Mouse (Mus musculus) left cerebral cortex, postnatal 10 days (tissue): ENCODE measurements at regions not wholly inside any gene's neighbourhood (a gene's known extent, or its start where the extent isn't known, plus 50 kb on each side); places are given as distances from the start of the nearest gene placed in this dataset.

Experiments used
- DNase-seq, 2 experiments: peaks; one replicate each; pipeline ENCODE4 v3.0.0; 2021 to 2022; ENCODE audit warnings: low spot score in 2 of 2, mixed read lengths in 1 of 2; ENCODE audit errors: extremely low spot score in 1 of 2
- intact Hi-C: fragments of 180-260 bp; cut with DNase I; formaldehyde crosslinking; loops from one replicate; pipeline ENCODE4 v1.15.1; 2025

- DNase-seq: no peak
- intact Hi-C loops: no loop called here
Observed at GRCm38 (mm10) chr8:126153955-126154354, 144.4 kb upstream of the Slc35f3 start.

GRCm38 (mm10) chr8:126157452-126158185 is 140.7 kb upstream of the Slc35f3 start:
- intact Hi-C loops: no loop called here
- peak in 1 of 2 experiments; percentile 43 for DNase-seq

GRCm38 (mm10) chr8:126159485-126159884 is 138.9 kb upstream of the Slc35f3 start:
- DNase-seq: no peak

GRCm38 (mm10) chr8:126160356-126160975 is 137.9 kb upstream of the Slc35f3 start:
- DNase-seq: no peak
- intact Hi-C loops: no loop called here

More at GRCm38 (mm10) chr8:126159485-126159884, 138.9 kb upstream of the Slc35f3 start:
- intact Hi-C loops: no loop called here

- intact Hi-C loops: no loop called here
- peak; percentile 62 to 74 for DNase-seq
Observed at GRCm38 (mm10) chr8:126162748-126163371, 135.5 kb upstream of the Slc35f3 start.

- intact Hi-C loops: no loop called here
Observed at GRCm38 (mm10) chr8:126163954-126164353, 134.4 kb upstream of the Slc35f3 start.

GRCm38 (mm10) chr8:126165486-126166095 is 132.8 kb upstream of the Slc35f3 start:
- no peak for DNase-seq
- intact Hi-C loops: no loop called here

More at GRCm38 (mm10) chr8:126163954-126164353, 134.4 kb upstream of the Slc35f3 start:
- DNase-seq: no peak

GRCm38 (mm10) chr8:126166394-126166793 is 132.0 kb upstream of the Slc35f3 start:
- intact Hi-C loops: no loop called here
- DNase-seq: no peak

- no peak for DNase-seq
- intact Hi-C loops: no loop called here
Observed at GRCm38 (mm10) chr8:126174451-126174850, 123.9 kb upstream of the Slc35f3 start.

GRCm38 (mm10) chr8:126176305-126176704 is 122.1 kb upstream of the Slc35f3 start:
- intact Hi-C loops: no loop called here
- no peak for DNase-seq

GRCm38 (mm10) chr8:126177855-126178254 is 120.5 kb upstream of the Slc35f3 start:
- no peak for DNase-seq
- intact Hi-C loops: no loop called here

- intact Hi-C loops: no loop called here
- DNase-seq: no peak
Observed at GRCm38 (mm10) chr8:126188741-126189285, 109.5 kb upstream of the Slc35f3 start.

GRCm38 (mm10) chr8:126195616-126196015 is 102.7 kb upstream of the Slc35f3 start:
- intact Hi-C loops: no loop called here
- DNase-seq: no peak

GRCm38 (mm10) chr8:126210561-126210960 is 87.8 kb upstream of the Slc35f3 start:
- no peak for DNase-seq
- intact Hi-C loops: no loop called here

GRCm38 (mm10) chr8:126212802-126213201 is 85.6 kb upstream of the Slc35f3 start:
- intact Hi-C loops: no loop called here
- peak in 1 of 2 experiments; percentile 40 for DNase-seq

GRCm38 (mm10) chr8:126214571-126214970 is 83.8 kb upstream of the Slc35f3 start:
- intact Hi-C loops: no loop called here

GRCm38 (mm10) chr8:126216391-126216790 is 82.0 kb upstream of the Slc35f3 start:
- DNase-seq: no peak
- intact Hi-C loops: no loop called here

More at GRCm38 (mm10) chr8:126214571-126214970, 83.8 kb upstream of the Slc35f3 start:
- DNase-seq: no peak

GRCm38 (mm10) chr8:126221631-126222030 is 76.7 kb upstream of the Slc35f3 start:
- intact Hi-C loops: no loop called here

GRCm38 (mm10) chr8:126231801-126232200 is 66.6 kb upstream of the Slc35f3 start:
- DNase-seq: no peak
- intact Hi-C loops: no loop called here

More at GRCm38 (mm10) chr8:126221631-126222030, 76.7 kb upstream of the Slc35f3 start:
- no peak for DNase-seq
